Mouse (Mus musculus) forebrain, embryonic 15.5 days (tissue): Measurements from ENCODE around the gene Cftr. TPM values are rescaled to one million over a fixed set of nuclear protein-coding genes. Genes with fewer than 3 reads are reported as not detected.

Experiments
- ATAC-seq: fragments of 200-750 bp; cut with Nextera tagmentation; replicated peaks from 2 replicates; pipeline ENCODE4 v1.8.0; 2017; ENCODE audit warnings: mild to moderate bottlenecking, moderate TSS enrichment, moderate library complexity
- H3K27ac ChIP-seq: fragments of 300-500 bp; sonication (generic); replicated peaks from 2 replicates; pipeline ENCODE4 v1.5.1; 2015; ENCODE audit warnings: mild to moderate bottlenecking, inconsistent platforms
- H3K27me3 ChIP-seq: fragments of 300-500 bp; sonication (generic); 2 replicates; pipeline ENCODE4 v1.6.1; 2015; ENCODE audit warnings: inconsistent platforms
- H3K36me3 ChIP-seq: fragments of 300-500 bp; sonication (generic); 2 replicates; pipeline ENCODE4 v1.6.1; 2015; ENCODE audit warnings: mild to moderate bottlenecking, inconsistent platforms
- H3K4me1 ChIP-seq: fragments of 300-500 bp; sonication (generic); 2 replicates; pipeline ENCODE4 v1.6.1; 2015; ENCODE audit warnings: inconsistent platforms
- H3K4me2 ChIP-seq: fragments of 300-500 bp; sonication (generic); replicated peaks from 2 replicates; pipeline ENCODE4 v1.6.1; 2015; ENCODE audit warnings: mild to moderate bottlenecking, inconsistent platforms
- H3K4me3 ChIP-seq: fragments of 300-500 bp; sonication (generic); 2 replicates; pipeline ENCODE4 v1.5.1; 2015; ENCODE audit warnings: mild to moderate bottlenecking, inconsistent platforms
- H3K9ac ChIP-seq: fragments of 300-500 bp; sonication (generic); replicated peaks from 2 replicates; pipeline ENCODE4 v1.6.1; 2015; ENCODE audit warnings: mild to moderate bottlenecking, inconsistent platforms
- H3K9me3 ChIP-seq: fragments of 300-500 bp; sonication (generic); 2 replicates; pipeline ENCODE4 v1.6.1; 2016; ENCODE audit warnings: inconsistent platforms
- WGBS: fragments of 180-500 bp; shearing (Covaris S2); methylation state at CpG from one replicate; pipeline ENCODE4 v1.1.7; 2015; ENCODE audit warnings: mixed read lengths; 5-methylcytosine and 5-hydroxymethylcytosine counted together
- polyA plus RNA-seq: library from polyadenylated mRNA; unstranded; fragments of >200 nt; fragmentation: Nextera tagmentation; extraction: Ambion mirVana; gene quantifications from 2 replicates; pipeline ENCODE4 v1.2.1, GENCODE M21; 2015

Cftr gene
- polyA plus RNA-seq = 0.20 and 0.39 TPM in 2 replicates

- H3K4me1 ChIP-seq = 0 out of 2 replicates have a peak, but pooled peaks cover 4% of the 10 kb centered on the region
- ATAC-seq = peak; percentile 94
- no peak within 1 kb of the TSS for H3K27ac ChIP-seq
- 4% methylated on average over 31 of the region's 45 CpGs for WGBS
- no peaks in the 10 kb centered on the region for H3K36me3 ChIP-seq
- no peaks in the 10 kb centered on the region for H3K9me3 ChIP-seq
- H3K9ac ChIP-seq = peak within 1 kb of the TSS; percentile 59
- peak within 1 kb of the TSS; percentile 53 for H3K4me3 ChIP-seq
- H3K27me3 ChIP-seq = no peaks in the 10 kb centered on the region
- H3K4me2 ChIP-seq = peak within 1 kb of the TSS; percentile 87
These were observed at the start of gene Cftr for GRCm38 (mm10) chr6:18170311-18170922. TSS of gene Cftr (plus strand) at chr6:18170687.

GRCm38 (mm10) chr6:18127206-18127983 lies 43.1 kb upstream of the Cftr start:
- 33% methylated on average over 2 of the region's 2 CpGs for WGBS
- no peak overlapping the region for H3K4me2 ChIP-seq
- no peaks in the 10 kb centered on the region for H3K4me1 ChIP-seq
- no peak overlapping the region for H3K4me3 ChIP-seq
- no peaks in the 10 kb centered on the region for H3K36me3 ChIP-seq
- no peak for ATAC-seq
- H3K27ac ChIP-seq = no peak overlapping the region
- no peaks in the 10 kb centered on the region for H3K27me3 ChIP-seq
- no peaks in the 10 kb centered on the region for H3K9me3 ChIP-seq
- no peak overlapping the region for H3K9ac ChIP-seq

DNA sequence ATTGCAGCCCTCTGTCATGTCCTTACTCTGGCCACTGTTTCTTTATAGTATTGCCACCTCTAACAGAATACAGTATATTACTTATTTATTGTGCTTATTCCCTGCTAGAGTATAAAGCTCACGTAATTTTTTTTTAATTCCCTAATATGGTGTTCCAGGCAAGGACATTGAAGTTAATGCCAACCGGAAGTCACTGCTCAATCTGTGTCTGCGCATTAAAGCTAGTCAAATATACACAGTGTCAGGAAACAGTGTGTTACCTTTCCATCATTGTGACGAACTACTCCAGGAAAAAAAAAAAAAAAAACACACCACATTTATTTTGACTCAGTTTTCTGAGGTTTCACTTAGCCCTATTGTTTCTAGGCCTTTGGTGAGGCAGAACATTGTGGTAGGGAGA lies 42.4 kb upstream of the Cftr start:
- ATAC-seq = no peak

DNA sequence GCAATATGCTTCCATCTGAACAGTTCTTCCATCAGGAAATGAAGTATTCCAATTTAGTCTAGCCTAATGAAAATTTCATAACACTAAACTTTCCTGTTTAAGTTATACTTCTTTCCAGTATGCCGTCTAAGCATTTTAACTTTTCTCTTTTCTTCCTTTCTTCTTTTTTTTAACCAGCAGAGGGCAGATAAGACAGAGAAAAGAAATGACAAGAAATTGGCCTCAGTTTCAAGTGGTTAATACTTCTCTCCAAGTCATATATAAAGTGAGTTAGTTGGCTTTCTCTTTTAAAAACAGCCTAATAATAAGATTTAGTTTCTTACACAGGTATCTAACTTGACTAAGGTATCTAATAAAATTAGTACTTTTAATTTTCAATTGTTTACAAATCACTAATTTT lies 35.2 kb upstream of the Cftr start:
- H3K36me3 ChIP-seq = no peaks in the 10 kb centered on the region
- WGBS = 52% methylated on average over 1 of the region's 1 CpGs
- H3K4me2 ChIP-seq = no peak overlapping the region
- no peak overlapping the region for H3K4me3 ChIP-seq
- no peak overlapping the region for H3K9ac ChIP-seq
- H3K4me1 ChIP-seq = no peaks in the 10 kb centered on the region
- no peak for ATAC-seq
- no peak overlapping the region for H3K27ac ChIP-seq
- no peaks in the 10 kb centered on the region for H3K27me3 ChIP-seq
- no peaks in the 10 kb centered on the region for H3K9me3 ChIP-seq

More for the DNA sequence above, 42.4 kb upstream of the Cftr start:
- no peak overlapping the region for H3K4me2 ChIP-seq
- H3K27ac ChIP-seq = no peak overlapping the region
- H3K36me3 ChIP-seq = no peaks in the 10 kb centered on the region
- no peak overlapping the region for H3K4me3 ChIP-seq
- no peak overlapping the region for H3K9ac ChIP-seq
- no peaks in the 10 kb centered on the region for H3K9me3 ChIP-seq
- WGBS = 88% methylated on average over 4 of the region's 4 CpGs
- no peaks in the 10 kb centered on the region for H3K27me3 ChIP-seq
- no peaks in the 10 kb centered on the region for H3K4me1 ChIP-seq

DNA sequence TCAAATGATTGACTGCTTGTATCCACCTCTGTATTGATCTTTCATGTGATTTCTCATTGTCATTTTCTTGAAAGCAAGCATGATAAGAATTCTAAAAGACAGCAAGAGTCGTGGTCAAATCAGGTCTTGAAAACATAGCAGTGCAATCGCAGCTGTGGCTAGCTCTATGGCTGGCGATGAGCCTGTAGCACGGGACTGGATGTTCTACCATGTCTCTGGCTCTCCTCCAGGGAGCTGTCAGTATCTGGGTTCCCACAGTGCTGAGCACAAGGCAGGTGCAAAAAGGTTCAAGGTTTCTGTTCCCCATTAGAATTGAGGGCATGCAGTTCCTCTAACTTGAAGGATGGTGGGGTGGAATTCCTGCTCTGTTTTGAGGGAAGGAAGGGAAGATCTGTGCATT lies 17.5 kb upstream of the Cftr start:
- H3K27ac ChIP-seq = no peak overlapping the region
- no peak overlapping the region for H3K4me2 ChIP-seq
- H3K9me3 ChIP-seq = no peaks in the 10 kb centered on the region
- H3K9ac ChIP-seq = no peak overlapping the region
- H3K4me1 ChIP-seq = no peaks in the 10 kb centered on the region
- H3K4me3 ChIP-seq = no peak overlapping the region
- H3K27me3 ChIP-seq = no peaks in the 10 kb centered on the region
- 76% methylated on average over 4 of the region's 4 CpGs for WGBS
- no peaks in the 10 kb centered on the region for H3K36me3 ChIP-seq
- ATAC-seq = no peak

DNA sequence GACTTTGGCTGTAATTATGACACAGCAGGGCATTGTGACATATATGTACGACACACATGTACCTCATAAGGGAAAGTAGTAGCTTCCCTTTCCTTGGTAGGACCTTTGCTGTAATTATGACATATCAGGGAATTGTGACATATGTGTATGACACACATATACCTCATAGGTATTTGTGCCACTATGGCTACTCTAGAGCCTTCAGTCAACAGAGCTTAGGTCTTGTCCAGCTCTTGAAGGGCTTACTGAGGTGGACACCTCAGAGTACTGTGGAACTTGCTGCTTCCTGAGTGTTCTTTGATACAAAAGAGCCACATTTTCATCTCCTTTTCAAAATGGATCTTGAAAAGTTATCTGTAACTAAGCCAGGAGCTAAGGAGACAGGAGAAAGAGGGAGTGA lies 869 bp upstream of the Cftr start:
- no peaks in the 10 kb centered on the region for H3K27me3 ChIP-seq
- H3K4me3 ChIP-seq = no peak overlapping the region
- no peak overlapping the region for H3K27ac ChIP-seq
- H3K4me1 ChIP-seq = 0 out of 2 replicates have a peak, but pooled peaks cover 4% of the 10 kb centered on the region
- ATAC-seq = no peak
- H3K9me3 ChIP-seq = no peaks in the 10 kb centered on the region
- no peak overlapping the region for H3K4me2 ChIP-seq
- H3K36me3 ChIP-seq = no peaks in the 10 kb centered on the region
- no peak overlapping the region for H3K9ac ChIP-seq
- 85% methylated on average over 1 of the region's 1 CpGs for WGBS

- ATAC-seq = no peak
- Histone ChIP-seq H3K9ac (no peak overlapping the region), H3K4me2 (no peak overlapping the region), H3K4me1 (0 out of 2 replicates have a peak, but pooled peaks cover 4% of the 10 kb centered on the region), H3K9me3 (no peaks in the 10 kb centered on the region), H3K4me3 (no peak overlapping the region), H3K36me3 (no peaks in the 10 kb centered on the region), H3K27ac (no peak overlapping the region), H3K27me3 (no peaks in the 10 kb centered on the region)
- 48% methylated on average over 8 of the region's 8 CpGs for WGBS
These were observed 1.1 kb downstream of the Cftr start for GRCm38 (mm10) chr6:18171614-18172013.

GRCm38 (mm10) chr6:18177509-18177908 lies 7.0 kb downstream of the Cftr start:
- Histone ChIP-seq H3K9me3 (no peaks in the 10 kb centered on the region), H3K4me1 (no peaks in the 10 kb centered on the region), H3K4me2 (no peak overlapping the region), H3K4me3 (no peak overlapping the region), H3K36me3 (no peaks in the 10 kb centered on the region), H3K9ac (no peak overlapping the region), H3K27ac (no peak overlapping the region), H3K27me3 (no peaks in the 10 kb centered on the region)
- ATAC-seq = no peak
- 82% methylated on average over 2 of the region's 2 CpGs for WGBS

GRCm38 (mm10) chr6:18180665-18181064 lies 10.2 kb downstream of the Cftr start:
- Histone ChIP-seq H3K4me1 (no peaks in the 10 kb centered on the region), H3K27ac (no peak overlapping the region), H3K9ac (no peak overlapping the region), H3K27me3 (no peaks in the 10 kb centered on the region), H3K36me3 (no peaks in the 10 kb centered on the region), H3K9me3 (no peaks in the 10 kb centered on the region), H3K4me3 (no peak overlapping the region), H3K4me2 (no peak overlapping the region)
- 64% methylated on average over 3 of the region's 3 CpGs for WGBS
- no peak for ATAC-seq

- Histone ChIP-seq H3K9me3 (no peaks in the 10 kb centered on the region), H3K27ac (no peak overlapping the region), H3K4me2 (no peak overlapping the region), H3K4me3 (no peak overlapping the region), H3K27me3 (no peaks in the 10 kb centered on the region), H3K4me1 (no peaks in the 10 kb centered on the region), H3K9ac (no peak overlapping the region), H3K36me3 (no peaks in the 10 kb centered on the region)
- no peak for ATAC-seq
These were observed 12.4 kb downstream of the Cftr start for GRCm38 (mm10) chr6:18182903-18183302.

- WGBS = 75% methylated on average over 1 of the region's 1 CpGs
- Histone ChIP-seq H3K9ac (no peak overlapping the region), H3K36me3 (no peaks in the 10 kb centered on the region), H3K4me1 (no peaks in the 10 kb centered on the region), H3K27me3 (no peaks in the 10 kb centered on the region), H3K9me3 (no peaks in the 10 kb centered on the region), H3K4me2 (no peak overlapping the region), H3K27ac (no peak overlapping the region), H3K4me3 (no peak overlapping the region)
- ATAC-seq = no peak
These were observed 50.2 kb downstream of the Cftr start for GRCm38 (mm10) chr6:18220691-18221090.

DNA sequence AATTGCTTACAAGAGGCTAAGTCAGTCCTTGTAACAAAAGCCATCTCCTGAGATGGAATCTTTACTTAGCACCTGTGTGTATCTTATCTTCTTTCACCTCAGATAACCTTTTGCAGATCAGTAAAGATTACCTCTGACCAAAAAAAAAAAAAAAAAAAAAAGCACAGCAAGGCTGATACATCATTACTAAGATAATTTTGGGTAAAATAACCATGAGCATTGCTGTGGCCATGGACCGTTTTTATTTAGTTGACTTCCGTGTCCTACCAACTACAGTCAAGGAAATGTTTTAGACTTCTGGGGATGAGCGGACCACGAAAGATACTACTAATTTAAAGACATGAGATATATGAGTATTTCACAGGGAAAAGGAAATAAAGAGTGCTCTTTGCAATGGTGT lies 52.7 kb downstream of the Cftr start:
- Histone ChIP-seq H3K27me3 (no peaks in the 10 kb centered on the region), H3K36me3 (no peaks in the 10 kb centered on the region), H3K4me3 (no peak overlapping the region), H3K4me2 (no peak overlapping the region), H3K27ac (no peak overlapping the region), H3K9me3 (no peaks in the 10 kb centered on the region), H3K9ac (no peak overlapping the region), H3K4me1 (no peaks in the 10 kb centered on the region)
- no peak for ATAC-seq
- WGBS = 97% methylated on average over 4 of the region's 4 CpGs
